Mouse (Mus musculus): Measurements from ENCODE around the gene Ppp6c. TPM values are rescaled to one million over a fixed set of nuclear protein-coding genes. Genes with fewer than 3 reads are reported as not detected.

Gene Ppp6c
- total RNA-seq, 1 experiment, result 23.8 TPM

DNA sequence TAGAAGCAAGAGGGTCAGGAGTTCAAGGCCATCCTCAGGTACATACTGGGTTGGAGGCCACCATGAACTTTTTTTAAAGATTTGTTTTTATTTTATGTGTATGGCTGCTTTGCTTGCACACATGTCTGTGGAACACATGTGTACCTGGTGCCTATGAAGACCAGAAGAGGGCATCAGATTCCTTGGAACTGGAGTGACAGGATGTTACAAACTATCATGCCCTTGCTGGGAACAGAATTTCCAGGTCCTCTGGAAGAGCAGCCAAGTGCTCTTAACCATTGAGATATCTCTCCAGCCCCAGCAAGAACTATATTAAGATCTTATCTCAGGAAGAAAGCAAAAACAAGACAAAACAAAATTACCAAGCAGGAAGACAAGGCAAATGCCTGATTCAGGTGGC is 1.6 kb downstream of the Ppp6c start:
- no peak for TF ChIP-seq ZNF384 (IDR thresholded peaks at IDR 0.05; ENCODE audit: low read depth, low read length)
- TF ChIP-seq MAFK (IDR thresholded peaks at IDR 0.05; ENCODE audit: insufficient read depth, low read depth, low read length), result no peak
- no peak for TF ChIP-seq ZC3H11A (IDR thresholded peaks at IDR 0.05; ENCODE audit: borderline replicate concordance, low read depth, low read length)
- no peak for TF ChIP-seq HCFC1 (IDR thresholded peaks at IDR 0.05; ENCODE audit: borderline replicate concordance, insufficient read depth, low read length)
- no peak for TF ChIP-seq CHD2 (IDR thresholded peaks at IDR 0.05; ENCODE audit: low read depth, low read length)
- DNase-seq (ENCODE audit: low read depth, low spot score), result no peak
- in situ Hi-C loops (cut with MboI; ENCODE audit: low sequenced_read_pairs in 2 of 2, unreplicated experiment in 2 of 2), result no loop called here
- no peak overlapping the region for H3K9ac ChIP-seq (ENCODE audit: insufficient read depth, low read depth, low read length, poor library complexity, severe bottlenecking)
- H3K36me3 ChIP-seq (ENCODE audit: control insufficient read depth, insufficient read depth, low read length, poor library complexity, severe bottlenecking), result no peaks in the 10 kb centered on the region
- no peaks in the 10 kb centered on the region for H3K9me3 ChIP-seq (ENCODE audit: control insufficient read depth, insufficient read depth, low read depth, low read length)
- H3K27ac ChIP-seq (ENCODE audit: insufficient read depth, low read depth, low read length, poor library complexity, severe bottlenecking), result no peak overlapping the region
- H3K4me3 ChIP-seq (ENCODE audit: insufficient read depth in 1 of 2, low read depth in 1 of 2, low read length in 2 of 2, poor library complexity in 1 of 2, severe bottlenecking in 1 of 2), result peak overlapping the region in 1 of 2 experiments; percentile 12; a peak in 1 of 4 replicates
- H3K4me1 ChIP-seq (ENCODE audit: control insufficient read depth in 2 of 2, insufficient read depth in 2 of 2, low read length in 2 of 2, poor library complexity in 1 of 2), result no peaks in the 10 kb centered on the region; a peak in 2 of 4 replicates

DNA sequence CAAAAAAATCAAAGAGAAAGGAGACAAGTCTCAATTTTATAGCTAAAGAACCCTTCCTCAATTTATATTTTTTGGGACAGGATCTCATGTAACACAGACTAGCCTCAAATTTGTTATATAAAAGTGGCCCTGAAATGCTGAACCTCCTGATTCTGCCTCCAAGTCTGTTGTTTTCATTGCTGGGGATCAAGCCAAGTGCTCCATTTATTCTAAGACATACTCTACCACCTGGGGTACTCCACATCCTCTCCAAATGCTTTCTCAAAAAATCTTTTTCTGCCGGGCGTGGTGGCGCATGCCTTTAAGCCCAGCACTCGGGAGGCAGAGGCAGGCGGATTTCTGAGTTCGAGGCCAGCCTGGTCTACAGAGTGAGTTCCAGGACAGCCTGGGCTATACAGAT is 6.2 kb downstream of the Ppp6c start:
- in situ Hi-C loops (cut with MboI; ENCODE audit: low sequenced_read_pairs in 2 of 2, unreplicated experiment in 2 of 2), result no loop called here

DNA sequence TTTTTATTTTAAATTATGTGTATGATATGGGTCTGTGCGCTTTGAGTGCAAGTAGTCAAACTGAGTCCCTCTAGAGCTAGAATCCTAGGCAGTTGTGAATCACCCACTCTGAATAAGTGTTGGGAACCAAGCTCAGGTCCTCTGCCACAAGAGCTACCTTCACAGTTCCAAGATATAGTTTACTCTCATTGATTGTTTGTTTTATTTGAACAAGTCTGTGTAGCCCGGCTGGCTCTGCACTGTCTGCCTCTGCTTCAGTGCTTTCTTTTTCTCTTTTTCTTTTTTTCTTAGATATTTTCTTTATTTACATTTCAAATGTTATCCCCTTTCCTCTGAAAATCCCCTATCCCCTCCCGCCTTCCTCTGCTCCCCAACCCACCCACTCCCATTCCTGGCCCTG is 7.2 kb downstream of the Ppp6c start:
- no peaks in the 10 kb centered on the region for H3K9me3 ChIP-seq (ENCODE audit: control insufficient read depth, insufficient read depth, low read depth, low read length)
- no peak overlapping the region for H3K27ac ChIP-seq (ENCODE audit: insufficient read depth, low read depth, low read length, poor library complexity, severe bottlenecking)
- H3K4me1 ChIP-seq (ENCODE audit: control insufficient read depth in 2 of 2, insufficient read depth in 2 of 2, low read length in 2 of 2, poor library complexity in 1 of 2), result peaks cover 0 to 6% of the 10 kb centered on the region in 2 experiments; a peak in 2 of 4 replicates
- H3K9ac ChIP-seq (ENCODE audit: insufficient read depth, low read depth, low read length, poor library complexity, severe bottlenecking), result no peak overlapping the region
- H3K36me3 ChIP-seq (ENCODE audit: control insufficient read depth, insufficient read depth, low read length, poor library complexity, severe bottlenecking), result no peaks in the 10 kb centered on the region
- no peak overlapping the region for H3K4me3 ChIP-seq (ENCODE audit: insufficient read depth in 1 of 2, low read depth in 1 of 2, low read length in 2 of 2, poor library complexity in 1 of 2, severe bottlenecking in 1 of 2)
- DNase-seq (ENCODE audit: low read depth, low spot score), result no peak
- TF ChIP-seq HCFC1 (IDR thresholded peaks at IDR 0.05; ENCODE audit: borderline replicate concordance, insufficient read depth, low read length) (no peak), ZC3H11A (IDR thresholded peaks at IDR 0.05; ENCODE audit: borderline replicate concordance, low read depth, low read length) (no peak), ZNF384 (IDR thresholded peaks at IDR 0.05; ENCODE audit: low read depth, low read length) (no peak), MAFK (IDR thresholded peaks at IDR 0.05; ENCODE audit: insufficient read depth, low read depth, low read length) (no peak), CHD2 (IDR thresholded peaks at IDR 0.05; ENCODE audit: low read depth, low read length) (no peak)
- in situ Hi-C loops (cut with MboI; ENCODE audit: low sequenced_read_pairs in 2 of 2, unreplicated experiment in 2 of 2), result no loop called here

More for the DNA sequence above, 6.2 kb downstream of the Ppp6c start:
- no peak overlapping the region for H3K27ac ChIP-seq (ENCODE audit: insufficient read depth, low read depth, low read length, poor library complexity, severe bottlenecking)
- TF ChIP-seq CHD2 (IDR thresholded peaks at IDR 0.05; ENCODE audit: low read depth, low read length) (no peak), HCFC1 (IDR thresholded peaks at IDR 0.05; ENCODE audit: borderline replicate concordance, insufficient read depth, low read length) (no peak)
- H3K9ac ChIP-seq (ENCODE audit: insufficient read depth, low read depth, low read length, poor library complexity, severe bottlenecking), result no peak overlapping the region
- DNase-seq (ENCODE audit: low read depth, low spot score), result no peak
- H3K4me3 ChIP-seq (ENCODE audit: insufficient read depth in 1 of 2, low read depth in 1 of 2, low read length in 2 of 2, poor library complexity in 1 of 2, severe bottlenecking in 1 of 2), result no peak overlapping the region
- no peaks in the 10 kb centered on the region for H3K9me3 ChIP-seq (ENCODE audit: control insufficient read depth, insufficient read depth, low read depth, low read length)
- peaks cover 0 to 6% of the 10 kb centered on the region in 2 experiments; a peak in 2 of 4 replicates for H3K4me1 ChIP-seq (ENCODE audit: control insufficient read depth in 2 of 2, insufficient read depth in 2 of 2, low read length in 2 of 2, poor library complexity in 1 of 2)
- H3K36me3 ChIP-seq (ENCODE audit: control insufficient read depth, insufficient read depth, low read length, poor library complexity, severe bottlenecking), result no peaks in the 10 kb centered on the region

DNA sequence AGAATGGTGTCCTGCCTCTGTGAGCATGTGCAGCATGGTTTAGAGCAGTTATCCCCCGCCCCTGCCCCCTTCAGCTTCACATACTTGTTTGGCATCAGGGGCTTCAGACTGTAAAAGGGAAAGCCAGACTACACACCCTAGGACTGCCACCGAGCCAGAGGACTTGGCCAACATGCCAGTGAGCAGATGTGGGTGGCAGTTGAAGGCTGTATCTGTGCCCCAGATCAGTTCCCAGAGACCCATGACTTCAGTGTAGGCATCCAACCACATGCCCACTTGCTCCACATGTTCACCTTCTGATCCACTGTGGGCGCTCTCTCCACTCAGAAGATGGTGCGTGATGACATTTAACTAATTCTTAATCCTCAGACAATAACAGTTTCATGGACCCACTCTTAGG is 9.1 kb downstream of the Ppp6c start:
- in situ Hi-C loops (cut with MboI; ENCODE audit: low sequenced_read_pairs in 2 of 2, unreplicated experiment in 2 of 2), result no loop called here
- Histone ChIP-seq H3K9ac (ENCODE audit: insufficient read depth, low read depth, low read length, poor library complexity, severe bottlenecking) (no peak overlapping the region), H3K27ac (ENCODE audit: insufficient read depth, low read depth, low read length, poor library complexity, severe bottlenecking) (no peak overlapping the region), H3K9me3 (ENCODE audit: control insufficient read depth, insufficient read depth, low read depth, low read length) (no peaks in the 10 kb centered on the region), H3K4me1 (ENCODE audit: control insufficient read depth in 2 of 2, insufficient read depth in 2 of 2, low read length in 2 of 2, poor library complexity in 1 of 2) (peaks cover 0 to 7% of the 10 kb centered on the region in 2 experiments; a peak in 3 of 4 replicates), H3K36me3 (ENCODE audit: control insufficient read depth, insufficient read depth, low read length, poor library complexity, severe bottlenecking) (no peaks in the 10 kb centered on the region), H3K4me3 (ENCODE audit: insufficient read depth in 1 of 2, low read depth in 1 of 2, low read length in 2 of 2, poor library complexity in 1 of 2, severe bottlenecking in 1 of 2) (no peak overlapping the region)
- TF ChIP-seq HCFC1 (IDR thresholded peaks at IDR 0.05; ENCODE audit: borderline replicate concordance, insufficient read depth, low read length) (no peak), ZNF384 (IDR thresholded peaks at IDR 0.05; ENCODE audit: low read depth, low read length) (no peak), CHD2 (IDR thresholded peaks at IDR 0.05; ENCODE audit: low read depth, low read length) (no peak), MAFK (IDR thresholded peaks at IDR 0.05; ENCODE audit: insufficient read depth, low read depth, low read length) (no peak), ZC3H11A (IDR thresholded peaks at IDR 0.05; ENCODE audit: borderline replicate concordance, low read depth, low read length) (no peak)
- DNase-seq (ENCODE audit: low read depth, low spot score), result no peak

DNA sequence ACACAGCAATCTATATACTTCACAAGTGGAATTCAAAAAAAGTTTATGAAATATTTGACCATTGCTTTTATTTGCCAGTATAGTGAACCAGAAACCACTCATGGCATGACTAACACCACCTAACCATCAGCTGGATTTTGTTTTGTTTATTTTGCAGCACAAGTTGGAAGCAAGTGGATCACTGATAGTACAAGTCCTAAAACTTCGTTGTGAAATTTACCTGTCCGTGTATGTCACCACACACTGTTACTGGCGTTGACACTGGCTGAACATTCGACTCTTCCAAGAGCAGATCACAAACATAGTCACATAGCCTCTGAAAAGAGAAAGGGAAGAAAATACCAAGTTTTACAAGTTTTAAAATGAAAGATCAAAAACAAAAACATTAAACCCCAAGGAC is 15.5 kb downstream of the Ppp6c start:
- in situ Hi-C loops (cut with MboI; ENCODE audit: low sequenced_read_pairs in 2 of 2, unreplicated experiment in 2 of 2), result no loop called here
- TF ChIP-seq ZC3H11A (IDR thresholded peaks at IDR 0.05; ENCODE audit: borderline replicate concordance, low read depth, low read length) (no peak), ZNF384 (IDR thresholded peaks at IDR 0.05; ENCODE audit: low read depth, low read length) (no peak), CHD2 (IDR thresholded peaks at IDR 0.05; ENCODE audit: low read depth, low read length) (no peak), HCFC1 (IDR thresholded peaks at IDR 0.05; ENCODE audit: borderline replicate concordance, insufficient read depth, low read length) (no peak), MAFK (IDR thresholded peaks at IDR 0.05; ENCODE audit: insufficient read depth, low read depth, low read length) (no peak)
- no peak for DNase-seq (ENCODE audit: low read depth, low spot score)

More for the DNA sequence above, 15.5 kb downstream of the Ppp6c start:
- Histone ChIP-seq H3K27ac (ENCODE audit: insufficient read depth, low read depth, low read length, poor library complexity, severe bottlenecking) (no peak overlapping the region), H3K4me3 (ENCODE audit: insufficient read depth in 1 of 2, low read depth in 1 of 2, low read length in 2 of 2, poor library complexity in 1 of 2, severe bottlenecking in 1 of 2) (no peak overlapping the region), H3K9ac (ENCODE audit: insufficient read depth, low read depth, low read length, poor library complexity, severe bottlenecking) (no peak overlapping the region), H3K9me3 (ENCODE audit: control insufficient read depth, insufficient read depth, low read depth, low read length) (no peaks in the 10 kb centered on the region), H3K36me3 (ENCODE audit: control insufficient read depth, insufficient read depth, low read length, poor library complexity, severe bottlenecking) (no peaks in the 10 kb centered on the region), H3K4me1 (ENCODE audit: control insufficient read depth in 2 of 2, insufficient read depth in 2 of 2, low read length in 2 of 2, poor library complexity in 1 of 2) (peaks cover 0 to 2% of the 10 kb centered on the region in 2 experiments; a peak in 2 of 4 replicates)

Measured in ES-E14 (cell line).